Mouse (Mus musculus) duodenum, adult 2 months (tissue): ENCODE results near the gene Cxcl15. TPM values are rescaled to one million over a fixed set of nuclear protein-coding genes. Genes with fewer than 3 reads are reported as not detected.

Experiments used
- polyA plus RNA-seq: library from polyadenylated mRNA; depleted of rRNA; stranded (reverse); fragments of >200 nt; gene quantifications from 2 replicates; pipeline ENCODE4 v1.2.3, GENCODE M21; 2012; ENCODE audit warnings: low replicate concordance; rRNA removed

Cxcl15 gene
- not detected in 2 replicates for polyA plus RNA-seq

GRCm38 (mm10) chr5:90794195-90794625, at the start of gene Cxcl15:
Gene Cxcl15, plus strand, starts transcription at chr5:90794534.

GRCm38 (mm10) chr5:90759077-90760065, 35.0 kb upstream of the Cxcl15 start, which contains the start of gene Cxcl5:
Gene Cxcl5, plus strand, starts transcription at chr5:90759360.

DNA sequence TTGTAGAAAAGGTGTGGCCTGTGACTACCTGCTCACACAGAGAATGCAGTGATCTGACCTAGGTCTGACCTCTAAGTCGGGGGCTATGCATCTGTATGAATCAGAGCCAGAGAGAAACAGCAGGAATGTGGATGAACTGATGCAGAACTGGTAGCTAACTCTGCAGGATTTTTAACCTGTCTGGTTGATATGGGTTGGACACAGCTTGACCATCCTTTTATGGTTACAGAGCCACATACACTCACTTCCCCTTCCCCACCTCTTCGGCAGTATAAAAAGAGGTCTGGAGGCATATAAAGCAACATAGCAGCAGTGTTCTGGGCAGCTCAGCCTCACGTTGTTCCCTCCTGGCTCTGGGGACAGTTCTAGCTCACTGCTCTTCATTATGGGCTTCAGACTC, 26.1 kb upstream of the Cxcl15 start, which contains the start of gene Ppbp:
Gene Ppbp (plus strand): TSS at position 301 of the 400 bp plus-strand sequence.

GRCm38 (mm10) chr5:90771880-90772653, 22.3 kb upstream of the Cxcl15 start, which contains the start of gene Pf4:
Gene Pf4, plus strand, starts transcription at chr5:90772435.

GRCm38 (mm10) chr5:90785659-90786588, 8.4 kb upstream of the Cxcl15 start, which contains the start of gene Cxcl3:
Gene Cxcl3, plus strand, starts transcription at chr5:90786103.

Other genes with a start within 250 kb of the Cxcl15 start
- gene 5830473C10Rik, start 233.4 kb upstream of the Cxcl15 start, polyA plus RNA-seq: not detected in 2 replicates
- gene Rassf6, start 153.9 kb upstream of the Cxcl15 start, polyA plus RNA-seq: 2.8 and 3.3 TPM in 2 replicates
- gene Cxcl5, start 35.2 kb upstream of the Cxcl15 start, polyA plus RNA-seq: 0.31 and 0.96 TPM in 2 replicates
- gene Ppbp, start 26.0 kb upstream of the Cxcl15 start, polyA plus RNA-seq: 0.28 TPM in 2 replicates
- gene Pf4, start 22.1 kb upstream of the Cxcl15 start, polyA plus RNA-seq: 4.6 and 10.1 TPM in 2 replicates
- 0.09 and 0.56 TPM in 2 replicates for gene Cxcl3, start 8.4 kb upstream of the Cxcl15 start, polyA plus RNA-seq
- gene Cxcl1, start 96.7 kb downstream of the Cxcl15 start, polyA plus RNA-seq: 0.92 and 2.2 TPM in 2 replicates
- 0.04 and 2.0 TPM in 2 replicates for gene Cxcl2, start 109.3 kb downstream of the Cxcl15 start, polyA plus RNA-seq
- gene Mthfd2l, start 136.6 kb downstream of the Cxcl15 start, polyA plus RNA-seq: 28.6 and 61.9 TPM in 2 replicates
- not detected in 2 replicates for gene Epgn, start 232.9 kb downstream of the Cxcl15 start, polyA plus RNA-seq